Mouse (Mus musculus): ENCODE results near the gene Tmem44. TPM values are rescaled to one million over a fixed set of nuclear protein-coding genes. Genes with fewer than 3 reads are reported as not detected.

Tmem44 gene
- polyA plus RNA-seq, 1 experiment = 57.0 TPM

GRCm38 (mm10) chr16:30507120-30507519, 43.5 kb downstream of the Tmem44 start:
- no peak overlapping the region for H3K4me3 ChIP-seq (replicated peaks; ENCODE audit: extremely low read depth, low read depth, low read length)
- no peak for DNase-seq
- H3K4me1 ChIP-seq (ENCODE audit: control insufficient read depth, insufficient read depth, low read length) = peaks cover 8% of the 10 kb centered on the region
- TF ChIP-seq CTCF (IDR thresholded peaks at IDR 0.05; ENCODE audit: insufficient read depth, low read length) (no peak), POLR2A (IDR thresholded peaks at IDR 0.05; ENCODE audit: borderline replicate concordance, extremely low read depth, low read depth, low read length) (no peak)
- 46% methylated on average over 10 of the region's 10 CpGs for WGBS

GRCm38 (mm10) chr16:30505311-30506031, 45.2 kb downstream of the Tmem44 start:
- TF ChIP-seq CTCF (IDR thresholded peaks at IDR 0.05; ENCODE audit: insufficient read depth, low read length) (no peak), POLR2A (IDR thresholded peaks at IDR 0.05; ENCODE audit: borderline replicate concordance, extremely low read depth, low read depth, low read length) (no peak)
- Histone ChIP-seq H3K4me1 (ENCODE audit: control insufficient read depth, insufficient read depth, low read length) (peaks cover 4% of the 10 kb centered on the region), H3K4me3 (replicated peaks; ENCODE audit: extremely low read depth, low read depth, low read length) (no peak overlapping the region)
- DNase-seq = no peak
- 75% methylated on average over 11 of the region's 11 CpGs for WGBS

DNA sequence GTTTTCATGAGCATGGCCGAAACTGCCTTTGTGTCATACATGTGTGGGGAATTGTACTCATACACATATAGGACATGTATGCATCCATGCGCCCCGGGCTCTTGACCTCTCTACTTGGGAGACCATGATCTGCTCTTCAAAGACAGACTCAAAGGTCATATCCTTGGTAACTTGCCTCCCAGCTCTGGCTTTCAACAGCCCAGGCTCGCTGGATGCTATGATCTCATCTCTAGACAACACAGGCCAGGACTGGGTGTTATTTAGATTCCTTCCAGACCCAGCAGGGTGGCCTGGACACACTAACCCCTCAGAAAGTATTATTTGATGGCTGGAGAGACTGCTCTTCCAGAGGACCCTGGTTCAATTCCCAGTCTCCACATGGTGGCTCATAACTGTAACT, 45.8 kb downstream of the Tmem44 start:
- Histone ChIP-seq H3K4me3 (replicated peaks; ENCODE audit: extremely low read depth, low read depth, low read length) (no peak overlapping the region), H3K4me1 (ENCODE audit: control insufficient read depth, insufficient read depth, low read length) (peaks cover 4% of the 10 kb centered on the region)
- TF ChIP-seq CTCF (IDR thresholded peaks at IDR 0.05; ENCODE audit: insufficient read depth, low read length) (no peak), POLR2A (IDR thresholded peaks at IDR 0.05; ENCODE audit: borderline replicate concordance, extremely low read depth, low read depth, low read length) (no peak)
- DNase-seq = no peak
- 71% methylated on average over 4 of the region's 4 CpGs for WGBS

GRCm38 (mm10) chr16:30503958-30504357, 46.7 kb downstream of the Tmem44 start:
- TF ChIP-seq POLR2A (IDR thresholded peaks at IDR 0.05; ENCODE audit: borderline replicate concordance, extremely low read depth, low read depth, low read length) (no peak), CTCF (IDR thresholded peaks at IDR 0.05; ENCODE audit: insufficient read depth, low read length) (peak; percentile 87)
- Histone ChIP-seq H3K4me3 (replicated peaks; ENCODE audit: extremely low read depth, low read depth, low read length) (no peak overlapping the region), H3K4me1 (ENCODE audit: control insufficient read depth, insufficient read depth, low read length) (peaks cover 7% of the 10 kb centered on the region)
- 9% methylated on average over 15 of the region's 15 CpGs for WGBS
- DNase-seq = peak; percentile 66

DNA sequence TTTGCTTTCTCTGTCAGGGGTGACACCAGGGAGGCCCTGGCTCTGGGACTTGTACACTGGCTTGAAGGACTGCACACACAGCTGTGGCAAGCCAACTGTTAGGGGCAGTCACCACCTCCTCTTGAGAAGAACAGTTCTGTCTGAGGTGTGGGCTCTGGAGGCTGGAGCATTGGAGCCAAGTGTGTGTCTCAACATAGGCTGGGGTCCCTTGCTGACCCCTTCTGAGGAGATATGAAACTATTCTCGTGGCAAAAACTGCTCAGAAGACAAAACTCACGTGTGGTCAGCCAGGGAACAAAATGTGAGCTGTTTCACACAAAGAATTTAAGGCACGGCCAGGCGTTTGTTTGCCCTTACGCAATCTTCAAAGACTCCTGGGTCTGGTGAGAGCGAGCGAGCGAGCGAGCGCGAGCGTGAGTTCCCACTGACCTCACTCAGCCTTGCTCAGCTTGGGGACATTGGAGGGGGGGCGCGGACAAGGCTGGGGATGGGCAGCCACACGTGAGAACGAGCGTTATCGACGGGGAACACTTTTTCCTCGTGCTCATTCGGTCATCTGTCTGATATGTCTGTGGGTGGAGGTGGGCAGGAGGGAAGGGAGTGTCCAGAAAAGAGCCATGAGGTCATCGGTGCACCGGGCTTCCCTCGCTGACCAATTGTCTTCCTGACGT, 48.3 kb downstream of the Tmem44 start:
- WGBS = 9% methylated on average over 25 of the region's 25 CpGs
- Histone ChIP-seq H3K4me3 (replicated peaks; ENCODE audit: extremely low read depth, low read depth, low read length) (peak overlapping the region; percentile 11), H3K4me1 (ENCODE audit: control insufficient read depth, insufficient read depth, low read length) (peaks cover 7% of the 10 kb centered on the region)
- TF ChIP-seq POLR2A (IDR thresholded peaks at IDR 0.05; ENCODE audit: borderline replicate concordance, extremely low read depth, low read depth, low read length) (peak; percentile 49; the same call in 1 of the 2 replicates), CTCF (IDR thresholded peaks at IDR 0.05; ENCODE audit: insufficient read depth, low read length) (no peak)
- peak; percentile 67 for DNase-seq

DNA sequence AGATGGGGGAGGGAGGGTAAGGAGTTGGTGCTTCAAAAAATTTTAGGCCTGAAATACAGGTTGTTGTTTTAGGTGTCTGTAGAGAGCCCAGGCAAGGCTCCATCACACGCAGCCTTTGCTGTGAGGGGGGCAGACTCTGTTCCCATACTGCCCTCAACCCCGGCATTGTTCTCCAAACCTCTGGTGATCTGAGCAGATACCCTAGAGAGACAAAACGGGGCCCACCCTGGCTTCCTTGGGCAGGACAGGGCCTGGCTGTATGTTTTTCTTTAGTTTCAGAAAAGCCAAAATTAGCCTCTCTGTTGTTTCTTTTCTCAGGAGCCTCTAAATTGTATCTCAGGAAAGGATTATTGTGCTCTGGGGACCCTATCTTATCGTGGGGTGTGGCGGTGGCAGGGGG, 49.0 kb downstream of the Tmem44 start:
- no peak for DNase-seq
- WGBS = 57% methylated on average over 5 of the region's 5 CpGs
- Histone ChIP-seq H3K4me1 (ENCODE audit: control insufficient read depth, insufficient read depth, low read length) (peaks cover 7% of the 10 kb centered on the region), H3K4me3 (replicated peaks; ENCODE audit: extremely low read depth, low read depth, low read length) (no peak overlapping the region)
- TF ChIP-seq POLR2A (IDR thresholded peaks at IDR 0.05; ENCODE audit: borderline replicate concordance, extremely low read depth, low read depth, low read length) = no peak
- no peak for TF ChIP-seq CTCF (IDR thresholded peaks at IDR 0.05; ENCODE audit: insufficient read depth, low read length)

- TF ChIP-seq CTCF (IDR thresholded peaks at IDR 0.05; ENCODE audit: insufficient read depth, low read length) (no peak), POLR2A (IDR thresholded peaks at IDR 0.05; ENCODE audit: borderline replicate concordance, extremely low read depth, low read depth, low read length) (no peak)
- Histone ChIP-seq H3K4me3 (replicated peaks; ENCODE audit: extremely low read depth, low read depth, low read length) (no peak overlapping the region), H3K4me1 (ENCODE audit: control insufficient read depth, insufficient read depth, low read length) (peaks cover 7% of the 10 kb centered on the region)
- WGBS = 83% methylated on average over 7 of the region's 7 CpGs
- DNase-seq = no peak
Observed at GRCm38 (mm10) chr16:30500223-30500622, 50.4 kb downstream of the Tmem44 start.

- DNase-seq = no peak
- no peak overlapping the region for H3K4me3 ChIP-seq (replicated peaks; ENCODE audit: extremely low read depth, low read depth, low read length)
- TF ChIP-seq CTCF (IDR thresholded peaks at IDR 0.05; ENCODE audit: insufficient read depth, low read length) (no peak), POLR2A (IDR thresholded peaks at IDR 0.05; ENCODE audit: borderline replicate concordance, extremely low read depth, low read depth, low read length) (no peak)
Observed at GRCm38 (mm10) chr16:30499126-30499857, 51.4 kb downstream of the Tmem44 start.

GRCm38 (mm10) chr16:30497307-30497706, 53.3 kb downstream of the Tmem44 start:
- H3K4me1 ChIP-seq (ENCODE audit: control insufficient read depth, insufficient read depth, low read length) = peaks cover 7% of the 10 kb centered on the region
- TF ChIP-seq CTCF (IDR thresholded peaks at IDR 0.05; ENCODE audit: insufficient read depth, low read length) (no peak), POLR2A (IDR thresholded peaks at IDR 0.05; ENCODE audit: borderline replicate concordance, extremely low read depth, low read depth, low read length) (no peak)
- WGBS = 90% methylated on average over 5 of the region's 5 CpGs
- no peak for DNase-seq
- no peak overlapping the region for H3K4me3 ChIP-seq (replicated peaks; ENCODE audit: extremely low read depth, low read depth, low read length)

More at GRCm38 (mm10) chr16:30499126-30499857, 51.4 kb downstream of the Tmem44 start:
- 27% methylated on average over 16 of the region's 16 CpGs for WGBS
- peaks cover 7% of the 10 kb centered on the region for H3K4me1 ChIP-seq (ENCODE audit: control insufficient read depth, insufficient read depth, low read length)

Data from lung, adult 2 months (tissue).